Comparison of ENCODE assay signal across 30 mouse cellular contexts in genomic region chr16:57315026-57315425, GRCm38 (mm10). TPM values are rescaled to one million over a fixed set of nuclear protein-coding genes. Genes with fewer than 3 reads are reported as not detected.
DNase-seq lines count a peak whose midpoint lies in the region; ATAC-seq and TF ChIP-seq lines count a peak whose summit lies in the region.
"Had no signal": no experiment of that assay in that cellular context is flagged by ENCODE, and none has a peak within 500 bp of the region (broad histone marks: within the 10 kb centered on the region; RNA-seq: fewer than 3 reads in every experiment).

No protein-coding gene starts in this region.

- H3K27me3 ChIP-seq in liver, adult 2 months (ENCODE audit: control insufficient read depth, insufficient read depth, low read length), result no peaks in the 10 kb centered on the region
- H3K27me3 ChIP-seq in liver, embryonic 11.5 days (replicated peaks; ENCODE audit: control insufficient read depth, insufficient read depth, low read length), result no peaks in the 10 kb centered on the region
- H3K27me3 ChIP-seq in lung, postnatal 0 days (replicated peaks; ENCODE audit: insufficient read depth, low read length), result no peaks in the 10 kb centered on the region
- no peaks in the 10 kb centered on the region for H3K27me3 ChIP-seq in stomach, embryonic 15.5 days (replicated peaks)
- H3K27me3 ChIP-seq: embryonic facial prominence, embryonic 13.5 days; hindbrain, embryonic 15.5 days; kidney, embryonic 15.5 days; limb, embryonic 15.5 days; neural tube, embryonic 13.5 days had no signal

- WGBS in liver, adult 2 months, result 87% methylated on average over 9 of the region's 9 CpGs
- 88% methylated on average over 9 of the region's 9 CpGs for WGBS in liver, embryonic 11.5 days
- WGBS in lung, postnatal 0 days, result 60% methylated on average over 9 of the region's 9 CpGs
- WGBS in stomach, embryonic 15.5 days, result 73% methylated on average over 9 of the region's 9 CpGs

- peak overlapping the region; percentile 59 for H3K27ac ChIP-seq in gastrocnemius, adult 2 months
- no peak overlapping the region for H3K27ac ChIP-seq in liver, adult 2 months (replicated peaks; ENCODE audit: insufficient read depth, low read depth, low read length)
- no peak overlapping the region for H3K27ac ChIP-seq in liver, embryonic 11.5 days (ENCODE audit: low read depth, low read length)
- H3K27ac ChIP-seq in lung, postnatal 0 days (ENCODE audit: low read length), result peak overlapping the region; percentile 67
- peak overlapping the region; percentile 26; the same call in 1 of the 2 replicates for H3K27ac ChIP-seq in stomach, embryonic 15.5 days
- H3K27ac ChIP-seq: embryonic facial prominence, embryonic 13.5 days; hindbrain, embryonic 15.5 days; kidney, embryonic 15.5 days; limb, embryonic 15.5 days; macrophage; neural tube, embryonic 13.5 days had no signal

- no peaks in the 10 kb centered on the region for H3K4me1 ChIP-seq in liver, adult 2 months (ENCODE audit: control insufficient read depth, insufficient read depth, low read length)
- H3K4me1 ChIP-seq in liver, embryonic 11.5 days (replicated peaks; ENCODE audit: control insufficient read depth, insufficient read depth, low read length), result no peaks in the 10 kb centered on the region
- 0 out of 2 replicates have a peak, but pooled peaks cover 6% of the 10 kb centered on the region for H3K4me1 ChIP-seq in lung, postnatal 0 days (ENCODE audit: insufficient read depth, low read depth, low read length)
- 0 out of 2 replicates have a peak, but pooled peaks cover 8% of the 10 kb centered on the region for H3K4me1 ChIP-seq in stomach, embryonic 15.5 days
- H3K4me1 ChIP-seq: hindbrain, embryonic 15.5 days; neural tube, embryonic 13.5 days had no signal

- TF ChIP-seq EP300 in lung, postnatal 0 days (IDR thresholded peaks at IDR 0.05), result peak; percentile 99

- H3K4me2 ChIP-seq in liver, embryonic 11.5 days, result no peak overlapping the region
- no peak overlapping the region for H3K4me2 ChIP-seq in lung, postnatal 0 days (replicated peaks; ENCODE audit: low read depth, low read length)
- no peak overlapping the region for H3K4me2 ChIP-seq in stomach, embryonic 15.5 days
- H3K4me2 ChIP-seq: embryonic facial prominence, embryonic 13.5 days; hindbrain, embryonic 15.5 days; kidney, embryonic 15.5 days; limb, embryonic 15.5 days; neural tube, embryonic 13.5 days had no signal

- TF ChIP-seq POLR2A in liver, adult 2 months (IDR thresholded peaks at IDR 0.05; ENCODE audit: extremely low read depth, insufficient read depth, low read length), result no peak

- DNase-seq in gastrocnemius, adult 2 months, result no peak
- DNase-seq in gastrocnemius, adult 8-10 months (ENCODE audit: low spot score in 2 of 2), result no peak
- DNase-seq in liver, adult 2 months (ENCODE audit: extremely low read depth, low read depth, low spot score), result peak; percentile 5
- DNase-seq in liver, embryonic 11.5 days (ENCODE audit: low spot score), result no peak
- peak; percentile 69 for DNase-seq in lung, postnatal 0 days (ENCODE audit: low spot score)
- no peak for DNase-seq in MN1 (ENCODE audit: low spot score)
- DNase-seq: cerebellum, adult 18-20 months; cerebellum, postnatal 36 days; embryo, embryonic 11 days; gastrocnemius, postnatal 36 days; kidney, adult 11 months; left cerebral cortex, postnatal 4 days; thymus, adult 18-20 months; thymus, postnatal 36 days had no signal

- TF ChIP-seq CTCF in gastrocnemius, adult 2 months (IDR thresholded peaks at IDR 0.05), result no peak
- TF ChIP-seq CTCF in liver, adult 2 months (IDR thresholded peaks at IDR 0.05; ENCODE audit: low read depth, low read length), result no peak
- TF ChIP-seq CTCF in lung, postnatal 0 days (IDR thresholded peaks at IDR 0.05), result no peak

- H3K9ac ChIP-seq in liver, adult 2 months (ENCODE audit: low read depth, low read length), result no peak overlapping the region
- no peak overlapping the region for H3K9ac ChIP-seq in liver, embryonic 11.5 days (ENCODE audit: low read depth, low read length)
- no peak overlapping the region for H3K9ac ChIP-seq in lung, postnatal 0 days (replicated peaks; ENCODE audit: low read depth)
- no peak overlapping the region for H3K9ac ChIP-seq in stomach, embryonic 15.5 days
- H3K9ac ChIP-seq: embryonic facial prominence, embryonic 13.5 days; hindbrain, embryonic 15.5 days; kidney, embryonic 15.5 days; limb, embryonic 15.5 days; neural tube, embryonic 13.5 days had no signal

- no peaks in the 10 kb centered on the region for H3K79me2 ChIP-seq in liver, adult 2 months (ENCODE audit: control insufficient read depth, insufficient read depth, low read length)

- no peak for ATAC-seq in liver, embryonic 11.5 days (replicated peaks; ENCODE audit: low FRiP score)
- ATAC-seq in lung, postnatal 0 days, result peak; percentile 80
- no peak for ATAC-seq in stomach, embryonic 15.5 days (ENCODE audit: insufficient read depth, low FRiP score, low read depth)
- no peak for ATAC-seq in frontal cortex, adult (ENCODE audit: low TSS enrichment)
- ATAC-seq: CD4-positive, CD25-positive, alpha-beta regulatory T cell, adult 4 months; forebrain, embryonic 14.5 days; midbrain, embryonic 16.5 days had no signal

- H3K36me3 ChIP-seq in liver, adult 2 months (ENCODE audit: control insufficient read depth, insufficient read depth, low read length), result no peaks in the 10 kb centered on the region
- H3K36me3 ChIP-seq in liver, embryonic 11.5 days (ENCODE audit: control insufficient read depth, insufficient read depth, low read length), result no peaks in the 10 kb centered on the region
- H3K36me3 ChIP-seq in lung, postnatal 0 days (ENCODE audit: insufficient read depth, low read length), result no peaks in the 10 kb centered on the region
- H3K36me3 ChIP-seq in stomach, embryonic 15.5 days, result no peaks in the 10 kb centered on the region
- H3K36me3 ChIP-seq: embryonic facial prominence, embryonic 13.5 days; hindbrain, embryonic 15.5 days; kidney, embryonic 15.5 days; limb, embryonic 15.5 days; neural tube, embryonic 13.5 days had no signal

- H3K4me3 ChIP-seq in gastrocnemius, adult 2 months, result no peak overlapping the region
- no peak overlapping the region for H3K4me3 ChIP-seq in liver, adult 2 months (ENCODE audit: insufficient read depth, low read depth, low read length)
- no peak overlapping the region for H3K4me3 ChIP-seq in liver, embryonic 11.5 days (ENCODE audit: low read depth, low read length)
- no peak overlapping the region for H3K4me3 ChIP-seq in lung, postnatal 0 days (ENCODE audit: low read depth, low read length)
- H3K4me3 ChIP-seq in stomach, embryonic 15.5 days (replicated peaks), result no peak overlapping the region
- H3K4me3 ChIP-seq: embryonic facial prominence, embryonic 13.5 days; erythroblast, embryonic 14.5 days; hindbrain, embryonic 15.5 days; kidney, embryonic 15.5 days; limb, embryonic 15.5 days; myocyte; neural tube, embryonic 13.5 days had no signal

- intact Hi-C loops in gastrocnemius, adult 2 months (cut with DNase I), result no loop called here

- H3K9me3 ChIP-seq in liver, embryonic 11.5 days (ENCODE audit: control insufficient read depth, low read length), result no peaks in the 10 kb centered on the region
- H3K9me3 ChIP-seq in lung, postnatal 0 days (ENCODE audit: low read length), result no peaks in the 10 kb centered on the region
- H3K9me3 ChIP-seq in stomach, embryonic 15.5 days, result no peaks in the 10 kb centered on the region
- H3K9me3 ChIP-seq: hindbrain, embryonic 15.5 days; kidney, embryonic 15.5 days; limb, embryonic 15.5 days; neural tube, embryonic 13.5 days had no signal

RNA-seq across cellular contexts. Expression of gene Tmem30c, which starts 22.4 kb away (rescaled TPM):
- total RNA-seq in gastrocnemius, adult 2 months (2021), result not detected
- total RNA-seq in gastrocnemius, adult 8-10 months (2022), result not detected
- not detected in 2 replicates for total RNA-seq in liver, adult 2 months (2014; rRNA removed)
- polyA plus RNA-seq in liver, adult 2 months (2012; rRNA removed), result not detected in 2 replicates
- 0.13 TPM in 1 of 2 replicates, not detected in the other for polyA plus RNA-seq in liver, embryonic 11.5 days (2014; fragmentation: Nextera tagmentation; extraction: Ambion mirVana)
- 0.04 TPM in 1 of 2 replicates, not detected in the other for polyA plus RNA-seq in lung, postnatal 0 days (2015; fragmentation: Nextera tagmentation; extraction: Ambion mirVana)
- polyA plus RNA-seq in stomach, embryonic 15.5 days (2015; fragmentation: Nextera tagmentation; extraction: Ambion mirVana), result 0.05 and 0.06 TPM in 2 replicates
- total RNA-seq: adrenal gland, adult 18-20 months; gastrocnemius, postnatal 36 days; hematopoietic stem cell, adult 5-6 weeks had no signal
- polyA plus RNA-seq: CD4-positive, CD25-positive, alpha-beta regulatory T cell, adult 4 months; erythroblast, embryonic 14.5 days; forebrain, embryonic 14.5 days; limb, embryonic 15.5 days; liver, embryonic 16.5 days; macrophage; myocyte had no signal

RNA-seq across cellular contexts. Expression of gene Filip1l, which starts 37.9 kb away (rescaled TPM):
- total RNA-seq in gastrocnemius, adult 2 months (2021), result 10 to 100 TPM; 37.5 to 67.0 TPM
- 10 to 100 TPM; 44.3 to 47.8 (median 46.5) TPM for total RNA-seq in gastrocnemius, adult 8-10 months (2022)
- total RNA-seq in liver, adult 2 months (2014; rRNA removed), result 2.5 and 2.9 TPM in 2 replicates
- polyA plus RNA-seq in liver, adult 2 months (2012; rRNA removed), result 0.41 and 0.82 TPM in 2 replicates
- 9.3 and 9.4 TPM in 2 replicates for polyA plus RNA-seq in liver, embryonic 11.5 days (2014; fragmentation: Nextera tagmentation; extraction: Ambion mirVana)
- 37.7 and 41.6 TPM in 2 replicates for polyA plus RNA-seq in lung, postnatal 0 days (2015; fragmentation: Nextera tagmentation; extraction: Ambion mirVana)
- polyA plus RNA-seq in stomach, embryonic 15.5 days (2015; fragmentation: Nextera tagmentation; extraction: Ambion mirVana), result 40.1 and 42.1 TPM in 2 replicates
- polyA plus RNA-seq: erythroblast, embryonic 14.5 days had no signal

Comparison
In these comparisons a context has a peak if more than half of its experiments do, and no peak if none do; other contexts are left out.
1. DNase-seq: peak in liver, adult 2 months (single experiment) and lung, postnatal 0 days (single experiment); none in gastrocnemius, adult 2 months (single experiment), gastrocnemius, adult 8-10 months (0 of 2), liver, embryonic 11.5 days (single experiment) and MN1 (single experiment).
2. H3K27ac ChIP-seq: peak in gastrocnemius, adult 2 months (single experiment), lung, postnatal 0 days (single experiment) and stomach, embryonic 15.5 days (single experiment); none in liver, adult 2 months (single experiment) and liver, embryonic 11.5 days (single experiment).